Mouse (Mus musculus) mouse trophoblast stem cell (cell line): ENCODE measurements around the gene Sec14l4.

Experiments used
- in situ Hi-C, 2 experiments: fragments of 300-500 bp; cut with MseI, MboI; formaldehyde crosslinking; loops; 2 replicates in 1 of 2; 3 replicates in 1 of 2; pipeline ENCODE4 v1.15.1; 2025

The Sec14l4 gene

GRCm38 (mm10) chr11:4027561-4028334 is 3.5 kb upstream of the Sec14l4 start:
- in situ Hi-C loops, result no loop called here

- in situ Hi-C loops, result no loop called here
These were observed 1.9 kb upstream of the Sec14l4 start for GRCm38 (mm10) chr11:4029343-4029742.

DNA sequence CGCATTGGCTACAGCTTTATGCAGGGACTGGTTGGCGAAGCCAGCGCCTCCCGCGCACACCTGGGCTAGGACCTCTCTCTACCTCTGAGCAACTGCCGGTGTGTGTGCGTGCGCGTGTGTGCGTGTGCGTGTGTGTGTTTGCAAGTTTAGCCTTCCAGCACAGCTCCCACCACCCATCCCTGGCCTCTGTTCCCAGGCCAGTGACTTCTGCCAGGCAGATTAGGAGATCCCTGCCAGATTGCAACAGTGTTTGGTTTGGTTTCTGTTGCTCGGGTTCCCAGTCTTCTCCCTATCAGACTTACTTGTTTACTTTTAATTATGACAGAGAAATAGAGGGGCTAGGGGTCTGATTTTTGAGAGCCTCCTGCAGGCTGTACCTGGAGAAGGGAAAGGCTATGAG is 699 bp downstream of the Sec14l4 start:
- in situ Hi-C loops, result no loop called here

DNA sequence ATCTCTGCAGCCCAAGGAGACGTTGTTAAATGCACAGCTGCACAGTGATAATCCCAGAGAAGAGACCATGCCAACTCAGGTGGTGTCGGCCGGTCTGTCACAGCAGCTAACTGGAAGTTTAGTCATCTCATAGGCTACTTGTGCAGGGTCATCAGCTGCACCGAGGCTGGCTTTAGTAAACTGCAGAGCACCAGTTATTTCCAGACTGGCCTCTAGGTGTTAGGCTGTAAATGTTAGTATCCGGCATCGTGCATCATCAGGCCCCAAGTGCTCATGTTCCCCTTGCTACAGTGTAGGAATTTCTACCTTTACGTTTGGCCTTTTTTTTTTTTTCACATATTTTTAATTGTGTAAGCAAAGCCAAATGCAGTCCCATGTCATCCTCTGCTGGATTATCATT is 2.2 kb downstream of the Sec14l4 start:
- in situ Hi-C loops, result no loop called here

DNA sequence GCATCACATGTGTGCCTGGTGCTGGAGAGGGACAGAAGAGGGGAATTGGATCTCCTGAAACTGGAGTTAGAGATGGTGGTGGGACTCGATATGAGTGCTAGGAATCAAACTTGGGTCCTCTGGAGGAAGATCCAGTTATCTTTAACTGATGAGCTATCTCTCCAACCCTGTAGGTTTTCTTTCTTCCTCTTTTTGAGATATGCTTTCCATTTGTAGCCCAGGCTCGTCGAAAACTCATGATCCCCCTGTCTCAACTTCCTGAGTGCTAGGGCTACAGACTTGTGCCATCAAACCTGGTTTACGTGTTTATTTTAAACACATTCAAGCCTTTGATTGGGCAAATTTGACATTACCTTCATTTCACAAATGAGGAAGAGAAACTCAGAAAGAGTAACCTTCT is 2.9 kb downstream of the Sec14l4 start:
- in situ Hi-C loops, result no loop called here

DNA sequence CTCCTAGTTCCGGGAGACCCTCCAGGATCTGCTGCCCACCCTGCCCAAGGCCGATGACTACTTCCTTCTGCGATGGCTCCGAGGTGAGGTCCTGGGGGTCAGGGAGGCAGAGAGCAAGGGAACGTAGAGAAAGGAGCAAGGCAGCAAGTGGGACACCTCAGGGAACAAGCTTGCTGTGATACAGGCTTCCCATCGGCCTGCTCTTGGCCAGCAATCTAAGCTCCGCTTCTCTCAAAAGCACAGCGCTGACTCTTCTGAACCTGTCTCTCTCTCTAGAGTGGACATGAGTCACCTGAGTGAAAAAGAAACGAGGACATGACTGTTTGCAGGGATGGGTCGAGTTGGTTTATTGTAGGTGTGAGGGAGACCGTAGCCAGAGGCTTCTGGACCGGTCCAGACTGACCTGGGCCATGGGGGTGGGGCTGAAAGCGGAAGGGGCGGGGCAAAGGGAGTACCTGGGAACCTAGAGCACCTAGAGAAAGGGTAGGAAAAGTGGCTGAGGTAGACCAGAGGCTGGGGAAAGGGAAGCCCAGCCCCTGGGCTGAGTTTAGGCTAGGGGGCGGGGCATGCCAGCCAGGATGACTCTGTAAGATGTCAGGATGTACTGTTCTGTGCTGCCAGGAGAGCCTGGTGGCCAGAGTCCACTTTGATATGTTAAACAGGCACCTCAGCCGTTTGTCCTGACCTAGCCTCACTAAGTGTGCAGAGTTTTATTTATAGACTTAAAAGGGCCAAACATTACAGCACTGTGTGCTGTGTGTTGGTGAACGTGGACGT is 4.0 kb downstream of the Sec14l4 start:
- in situ Hi-C loops, result no loop called here

DNA sequence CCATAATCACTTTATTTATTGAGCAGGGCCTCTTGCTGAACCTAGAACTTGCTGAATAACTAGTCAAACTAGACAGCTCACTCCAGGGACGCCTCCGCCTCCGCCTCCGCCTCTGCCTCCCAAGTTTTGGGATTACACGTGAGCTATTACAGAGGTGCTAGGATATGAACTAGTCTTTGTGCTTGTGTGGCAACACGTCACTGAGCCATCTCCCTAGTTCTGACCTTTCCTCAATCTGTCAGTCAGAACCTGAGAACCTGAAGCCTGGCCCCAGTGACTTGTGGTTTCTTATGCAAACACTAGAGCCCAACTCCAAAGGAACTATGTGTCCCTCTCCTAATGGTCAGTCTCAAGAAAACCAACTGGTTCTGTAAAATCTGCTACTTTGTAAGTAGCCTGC is 4.7 kb downstream of the Sec14l4 start:
- in situ Hi-C loops, result no loop called here

GRCm38 (mm10) chr11:4036365-4037084 is 5.3 kb downstream of the Sec14l4 start:
- in situ Hi-C loops, result no loop called here

DNA sequence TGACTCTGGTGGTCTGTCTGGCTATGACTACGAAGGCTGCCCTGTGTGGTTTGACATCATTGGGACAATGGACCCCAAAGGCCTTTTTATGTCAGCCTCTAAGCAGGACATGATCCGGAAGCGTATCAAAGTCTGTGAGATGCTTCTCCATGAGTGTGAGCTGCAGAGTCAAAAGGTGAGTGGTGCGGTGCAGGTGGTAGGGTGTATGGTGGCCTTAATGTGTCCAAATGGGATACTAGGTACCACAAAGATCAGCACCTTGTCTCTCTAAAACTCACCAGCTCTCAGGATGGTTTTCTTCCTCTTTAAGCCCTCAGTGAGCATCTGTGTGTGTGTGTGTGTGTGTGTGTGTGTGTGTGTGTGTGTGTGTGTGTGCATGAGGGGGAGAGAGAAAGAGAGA is 8.7 kb downstream of the Sec14l4 start:
- in situ Hi-C loops, result no loop called here

- in situ Hi-C loops, result no loop called here
These were observed 9.9 kb downstream of the Sec14l4 start for GRCm38 (mm10) chr11:4041123-4041625.

- in situ Hi-C loops, result no loop called here
These were observed 11.8 kb downstream of the Sec14l4 start for GRCm38 (mm10) chr11:4043081-4043480.

GRCm38 (mm10) chr11:4046526-4046925 is 15.3 kb downstream of the Sec14l4 start:
- in situ Hi-C loops, result loop anchor here in 1 of 2 experiments (5.0 kb wide), 1 partner anchor 36 kb away; no protein-coding TSS in a partner anchor

DNA sequence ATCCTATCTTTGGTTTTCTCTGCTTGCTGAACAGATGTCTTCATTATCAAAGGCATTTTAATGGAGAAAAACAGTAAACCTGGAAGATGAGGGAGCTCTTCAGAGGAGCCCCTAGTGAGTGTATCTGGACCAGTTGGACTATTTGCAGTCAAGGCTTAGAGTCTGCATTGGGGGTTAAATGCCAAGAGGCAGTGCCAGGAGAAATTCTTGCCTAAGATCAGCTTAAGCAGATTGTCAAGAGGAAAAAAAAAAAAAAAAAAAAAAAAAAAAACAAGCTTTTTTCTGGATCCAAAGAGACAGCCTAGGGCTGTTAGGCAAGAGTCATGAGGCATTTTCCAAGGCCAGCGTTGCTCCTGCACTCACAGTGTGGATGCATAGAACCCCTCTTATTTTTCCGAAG is 16.5 kb downstream of the Sec14l4 start:
- in situ Hi-C loops, result loop anchor here in 1 of 2 experiments (5.0 kb wide), 1 partner anchor 35 kb away; no protein-coding TSS in a partner anchor

- in situ Hi-C loops, result loop anchor here in 1 of 2 experiments (5.0 kb wide), 1 partner anchor 34 kb away; no protein-coding TSS in a partner anchor
These were observed 17.2 kb downstream of the Sec14l4 start for GRCm38 (mm10) chr11:4048438-4048837.

DNA sequence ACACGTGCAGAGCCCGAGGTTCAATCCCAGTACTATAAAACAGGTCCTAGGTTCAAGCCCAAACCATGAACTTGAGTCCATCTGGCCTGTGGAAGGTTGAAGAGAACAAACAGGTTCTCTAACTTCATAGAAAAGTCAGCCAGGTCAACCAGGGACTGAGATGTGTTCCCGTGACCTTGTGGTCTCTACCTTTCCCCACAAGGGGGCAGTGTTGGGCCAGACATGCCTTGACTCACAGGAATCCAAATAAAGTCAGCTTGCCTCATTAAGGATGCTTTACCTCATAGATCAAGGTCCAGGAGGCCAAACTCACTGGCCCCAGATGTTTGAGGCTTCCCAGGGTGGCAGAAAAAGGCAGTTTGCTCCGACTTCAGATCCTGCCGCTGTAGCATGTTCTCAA is 22.3 kb downstream of the Sec14l4 start:
- in situ Hi-C loops, result no loop called here

DNA sequence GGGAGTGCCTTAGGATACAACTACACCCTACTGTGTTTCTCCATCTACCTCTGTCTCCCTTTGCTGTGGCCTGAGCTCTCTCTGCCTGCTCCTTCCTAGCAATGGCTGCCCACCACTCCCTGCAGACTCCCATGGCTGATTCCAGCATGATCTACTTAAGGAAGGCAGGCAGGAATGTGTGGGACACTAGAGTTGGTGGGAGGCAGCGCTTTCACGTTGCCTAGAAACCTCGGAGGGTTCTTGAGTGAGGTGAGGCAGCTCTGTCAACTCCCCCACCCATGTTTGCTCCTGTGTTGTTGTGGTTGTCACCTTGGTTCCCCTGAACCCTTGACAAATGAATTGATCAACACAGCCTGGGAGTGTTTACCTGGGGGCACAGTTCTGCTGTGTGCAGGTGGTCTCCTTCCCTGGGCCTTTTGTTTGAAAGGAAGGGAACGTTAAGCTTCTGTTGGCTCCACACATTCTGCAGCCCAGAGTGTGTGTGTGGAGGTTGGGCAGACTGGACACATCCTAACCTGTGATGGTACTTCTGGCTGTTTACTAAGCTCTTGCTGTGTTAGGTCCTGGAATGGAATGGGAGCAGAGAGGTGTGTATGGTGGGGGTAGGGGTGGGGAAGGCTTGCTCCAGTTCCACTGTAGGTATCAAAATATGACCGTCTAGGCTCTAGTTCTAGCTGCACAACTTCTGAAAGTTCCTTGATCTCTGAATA is 29.8 kb downstream of the Sec14l4 start:
- in situ Hi-C loops, result no loop called here

DNA sequence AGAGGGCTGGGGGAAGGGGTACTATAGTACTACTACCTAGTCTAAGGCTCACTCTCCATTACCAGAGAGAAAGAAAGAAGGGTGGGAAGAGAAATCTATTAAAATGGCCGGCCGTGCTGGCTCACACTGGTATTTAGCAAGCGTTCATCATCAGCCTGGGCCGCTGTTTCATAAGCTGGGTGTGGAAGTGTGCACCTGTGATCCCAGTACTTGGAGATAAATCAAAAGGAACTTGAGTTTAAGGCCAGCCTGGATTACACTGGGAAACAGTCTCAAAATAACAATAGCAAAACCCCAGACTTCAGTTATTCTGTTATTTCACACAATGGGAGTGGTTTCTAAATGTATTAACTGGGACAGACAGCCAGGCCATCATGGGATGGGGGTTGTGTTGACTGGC is 31.3 kb downstream of the Sec14l4 start:
- in situ Hi-C loops, result no loop called here

- in situ Hi-C loops, result no loop called here
These were observed 31.7 kb downstream of the Sec14l4 start for GRCm38 (mm10) chr11:4062981-4063380.

- in situ Hi-C loops, result no loop called here
These were observed 33.4 kb downstream of the Sec14l4 start, which contains the start of gene Sec14l3 for GRCm38 (mm10) chr11:4064627-4065122. TSS of gene Sec14l3 (plus strand) at chr11:4064841.

GRCm38 (mm10) chr11:4069664-4070063 is 38.4 kb downstream of the Sec14l4 start:
- in situ Hi-C loops, result no loop called here

DNA sequence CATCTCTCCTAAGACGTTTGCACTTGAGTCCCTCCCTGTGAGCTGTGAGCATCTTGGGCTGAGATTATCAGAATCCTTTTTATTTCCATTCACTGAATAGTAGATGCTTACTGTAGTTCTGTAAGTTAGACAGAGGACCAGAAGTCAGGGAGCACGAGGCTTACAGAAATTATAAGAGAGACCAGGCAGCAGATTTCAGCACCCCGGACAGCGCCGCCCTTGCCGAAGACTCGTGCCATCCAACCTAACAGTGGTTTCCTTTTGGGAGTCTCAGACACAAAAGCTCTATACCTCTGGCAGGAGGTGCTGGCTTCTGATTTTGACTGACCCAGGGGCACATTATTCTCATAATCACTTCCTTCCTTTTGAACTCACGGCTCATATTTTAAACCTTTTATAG is 45.4 kb downstream of the Sec14l4 start:
- in situ Hi-C loops, result loop anchor here (5.0 kb wide), 1 partner anchor 64 kb away; no protein-coding TSS in a partner anchor
